Mouse (Mus musculus) hindbrain, embryonic 11.5 days (tissue): ENCODE results near the gene Mfap3. TPM values are rescaled to one million over a fixed set of nuclear protein-coding genes. Genes with fewer than 3 reads are reported as not detected.

Experiments
- polyA plus RNA-seq: library from polyadenylated mRNA; unstranded; fragments of >200 nt; fragmentation: Nextera tagmentation; extraction: Ambion mirVana; gene quantifications from 2 replicates; pipeline ENCODE4 v1.2.1, GENCODE M21; 2014

Gene Mfap3
- polyA plus RNA-seq, 1 experiment from 2014 or later: 50.7 TPM

Other genes starting within 250 kb of the Mfap3 start
- gene Fam114a2, start within 50 bp of the Mfap3 start, polyA plus RNA-seq: 56.7 and 62.1 TPM in 2 replicates
- gene Galnt10, start 126.8 kb downstream of the Mfap3 start, polyA plus RNA-seq: 9.7 and 12.0 TPM in 2 replicates